Mouse (Mus musculus): ENCODE results near the gene Olfr971.
"Not testable (repeated sequence)": the region's sequence is repeated elsewhere in the genome, so short reads cannot be mapped to it uniquely, and the experiment has no call there.

The Olfr971 gene

GRCm38 (mm10) chr9:39836576-39836975 lies at the start of gene Olfr971:
Gene Olfr971 (plus strand): TSS chr9:39836876.
- not testable (repeated sequence) for DNase-seq

GRCm38 (mm10) chr9:39790558-39790957 lies 46.1 kb upstream of the Olfr971 start, which contains the start of gene Olfr969:
Gene Olfr969 (plus strand): TSS chr9:39790945.
- no peak for DNase-seq

GRCm38 (mm10) chr9:39808560-39808959 lies 28.1 kb upstream of the Olfr971 start, which contains the start of gene Olfr970:
Gene Olfr970 (plus strand): TSS chr9:39808860.
- no peak for DNase-seq

GRCm38 (mm10) chr9:39866122-39866521 lies 29.4 kb downstream of the Olfr971 start, which contains the start of gene Olfr972:
Gene Olfr972 (plus strand): TSS chr9:39866422.
- no peak for DNase-seq

- DNase-seq = not testable (repeated sequence)
Observed at GRCm38 (mm10) chr9:39871986-39872385, 35.3 kb downstream of the Olfr971 start.

GRCm38 (mm10) chr9:39877541-39878396 lies 41.1 kb downstream of the Olfr971 start:
- DNase-seq = not testable (repeated sequence)

All from kidney, adult 8-10 months (tissue).